Mouse (Mus musculus) cortical plate, adult 2 months (tissue): Measurements from ENCODE around the gene Tbc1d12. TPM values are rescaled to one million over a fixed set of nuclear protein-coding genes. Genes with fewer than 3 reads are reported as not detected.

ENCODE experiments used
- H3K27ac ChIP-seq: fragments of 200-500 bp; 2 replicates; pipeline ENCODE4 v1.5.1; 2012; ENCODE audit warnings: low read length, control low read depth, inconsistent platforms; ENCODE audit not compliant: insufficient read depth
- H3K4me1 ChIP-seq: fragments of 200-500 bp; 2 replicates; pipeline ENCODE4 v1.6.1; 2011; ENCODE audit warnings: low read length; ENCODE audit not compliant: control insufficient read depth, insufficient read depth
- H3K4me3 ChIP-seq: fragments of 200-500 bp; 2 replicates; pipeline ENCODE4 v1.5.1; 2011; ENCODE audit warnings: mild to moderate bottlenecking, low read length, control low read depth; ENCODE audit not compliant: insufficient read depth
- CTCF ChIP-seq: fragments of 200-500 bp; IDR thresholded peaks from 2 replicates; pipeline ENCODE4 v1.5.1; 2011; ENCODE audit warnings: mild to moderate bottlenecking, control low read depth, low read length; ENCODE audit not compliant: insufficient read depth; ENCODE audit errors: extremely low read depth
- POLR2A ChIP-seq: fragments of 200-500 bp; IDR thresholded peaks from 2 replicates; pipeline ENCODE4 v1.6.1; 2011; ENCODE audit warnings: mild to moderate bottlenecking, low read length, control low read depth; ENCODE audit not compliant: insufficient read depth; ENCODE audit errors: extremely low read depth
- polyA plus RNA-seq: library from polyadenylated mRNA; depleted of rRNA; stranded (reverse); fragments of >200 nt; gene quantifications from 2 replicates; pipeline ENCODE4 v1.2.3, GENCODE M21; 2012; rRNA removed

Tbc1d12 gene
- polyA plus RNA-seq, 1 experiment, result 7.0 TPM

GRCm38 (mm10) chr19:38944590-38945307, 108.4 kb downstream of the Tbc1d12 start:
- no peak overlapping the region for H3K4me3 ChIP-seq
- no peaks in the 10 kb centered on the region for H3K4me1 ChIP-seq
- TF ChIP-seq CTCF, result no peak
- no peak for TF ChIP-seq POLR2A
- no peak overlapping the region for H3K27ac ChIP-seq

Other genes starting within 250 kb of the Tbc1d12 start
- 8.0 TPM in 2 replicates for gene Noc3l, start 17.3 kb upstream of the Tbc1d12 start, polyA plus RNA-seq
- 1.9 and 2.2 TPM in 2 replicates for gene Hells, start 94.3 kb downstream of the Tbc1d12 start, polyA plus RNA-seq
- not detected in 2 replicates for gene Cyp2c55, start 170.4 kb downstream of the Tbc1d12 start, polyA plus RNA-seq
- not detected in 2 replicates for gene Cyp2c65, start 224.4 kb downstream of the Tbc1d12 start, polyA plus RNA-seq